22 mouse cellular contexts compared by ENCODE assay signal in genomic region chr9:30625635-30626034, GRCm38 (mm10).
DNase-seq lines count a peak whose midpoint lies in the region; ATAC-seq and TF ChIP-seq lines count a peak whose summit lies in the region.
"Had no signal": no experiment of that assay in that cellular context is flagged by ENCODE, and none has a peak within 500 bp of the region (broad histone marks: within the 10 kb centered on the region; RNA-seq: fewer than 3 reads in every experiment).

No protein-coding gene starts in this region.

- H3K9me3 ChIP-seq in limb, embryonic 12.5 days = no peaks in the 10 kb centered on the region
- no peaks in the 10 kb centered on the region for H3K9me3 ChIP-seq in limb, embryonic 10.5 days (replicated peaks)
- H3K9me3 ChIP-seq in limb, embryonic 14.5 days (ENCODE audit: control insufficient read depth, low read length) = no peaks in the 10 kb centered on the region
- no peaks in the 10 kb centered on the region for H3K9me3 ChIP-seq in stomach, postnatal 0 days (ENCODE audit: control insufficient read depth, low read length)
- H3K9me3 ChIP-seq in forebrain, embryonic 12.5 days = no peaks in the 10 kb centered on the region
- no peaks in the 10 kb centered on the region for H3K9me3 ChIP-seq in midbrain, embryonic 14.5 days (ENCODE audit: control insufficient read depth, low read length)
- H3K9me3 ChIP-seq: embryonic facial prominence, embryonic 13.5 days; embryonic facial prominence, embryonic 15.5 days had no signal

- H3K4me3 ChIP-seq in limb, embryonic 12.5 days (replicated peaks) = no peak overlapping the region
- H3K4me3 ChIP-seq in limb, embryonic 10.5 days = no peak overlapping the region
- no peak overlapping the region for H3K4me3 ChIP-seq in limb, embryonic 14.5 days (replicated peaks; ENCODE audit: low read length)
- H3K4me3 ChIP-seq in stomach, postnatal 0 days (ENCODE audit: low read depth, low read length) = no peak overlapping the region
- H3K4me3 ChIP-seq in forebrain, embryonic 12.5 days (replicated peaks) = no peak overlapping the region
- no peak overlapping the region for H3K4me3 ChIP-seq in midbrain, embryonic 14.5 days (replicated peaks; ENCODE audit: low read depth, low read length)
- H3K4me3 ChIP-seq: embryonic facial prominence, embryonic 13.5 days; embryonic facial prominence, embryonic 15.5 days; erythroblast, embryonic 14.5 days had no signal

- H3K9ac ChIP-seq in limb, embryonic 12.5 days (replicated peaks) = no peak overlapping the region
- H3K9ac ChIP-seq in limb, embryonic 14.5 days (ENCODE audit: low read depth, low read length, severe bottlenecking) = no peak overlapping the region
- H3K9ac ChIP-seq in stomach, postnatal 0 days (ENCODE audit: low read length) = no peak overlapping the region
- H3K9ac ChIP-seq in forebrain, embryonic 12.5 days = no peak overlapping the region
- no peak overlapping the region for H3K9ac ChIP-seq in midbrain, embryonic 14.5 days (replicated peaks; ENCODE audit: low read length)
- H3K9ac ChIP-seq: embryonic facial prominence, embryonic 13.5 days; embryonic facial prominence, embryonic 15.5 days had no signal

- TF ChIP-seq EP300 in stomach, postnatal 0 days (optimal IDR thresholded peaks at IDR 0.05) = no peak

- TF ChIP-seq POLR2A in limb, embryonic 14.5 days (IDR thresholded peaks at IDR 0.05; ENCODE audit: borderline replicate concordance, extremely low read depth, insufficient read depth, insufficient read length) = no peak

- intact Hi-C loops in left cerebral cortex, postnatal 4 days (cut with DNase I) = no loop called here

- H3K36me3 ChIP-seq in limb, embryonic 12.5 days = no peaks in the 10 kb centered on the region
- no peaks in the 10 kb centered on the region for H3K36me3 ChIP-seq in limb, embryonic 10.5 days
- H3K36me3 ChIP-seq in limb, embryonic 14.5 days (ENCODE audit: control insufficient read depth, insufficient read depth, low read length) = no peaks in the 10 kb centered on the region
- H3K36me3 ChIP-seq in stomach, postnatal 0 days (ENCODE audit: control insufficient read depth, insufficient read depth, low read length) = no peaks in the 10 kb centered on the region
- no peaks in the 10 kb centered on the region for H3K36me3 ChIP-seq in forebrain, embryonic 12.5 days (replicated peaks)
- H3K36me3 ChIP-seq in midbrain, embryonic 14.5 days (ENCODE audit: control insufficient read depth, insufficient read depth, low read length) = no peaks in the 10 kb centered on the region
- H3K36me3 ChIP-seq: embryonic facial prominence, embryonic 13.5 days; embryonic facial prominence, embryonic 15.5 days had no signal

- ATAC-seq in limb, embryonic 12.5 days (ENCODE audit: insufficient number of reproducible peaks, insufficient read depth, low FRiP score, low TSS enrichment, low read depth) = no peak
- no peak for ATAC-seq in limb, embryonic 14.5 days (ENCODE audit: low FRiP score, low read depth)
- ATAC-seq in stomach, postnatal 0 days (ENCODE audit: low FRiP score, low TSS enrichment) = peak; percentile 70
- ATAC-seq in forebrain, embryonic 12.5 days (ENCODE audit: low FRiP score) = no peak
- ATAC-seq in midbrain, embryonic 14.5 days (ENCODE audit: low FRiP score, low TSS enrichment) = no peak
- ATAC-seq: forebrain, embryonic 14.5 days; forebrain, embryonic 16.5 days had no signal

- peaks cover 18% of the 10 kb centered on the region for H3K4me1 ChIP-seq in limb, embryonic 12.5 days (replicated peaks)
- no peaks in the 10 kb centered on the region for H3K4me1 ChIP-seq in limb, embryonic 10.5 days
- H3K4me1 ChIP-seq in limb, embryonic 14.5 days (ENCODE audit: control insufficient read depth, insufficient read depth, low read length) = peaks cover 33% of the 10 kb centered on the region
- no peaks in the 10 kb centered on the region for H3K4me1 ChIP-seq in stomach, postnatal 0 days (replicated peaks; ENCODE audit: control insufficient read depth, insufficient read depth)
- no peaks in the 10 kb centered on the region for H3K4me1 ChIP-seq in forebrain, embryonic 12.5 days
- H3K4me1 ChIP-seq in midbrain, embryonic 14.5 days (ENCODE audit: control insufficient read depth, insufficient read depth, low read length) = no peaks in the 10 kb centered on the region
- H3K4me1 ChIP-seq: embryonic facial prominence, embryonic 13.5 days; embryonic facial prominence, embryonic 15.5 days had no signal

- WGBS in limb, embryonic 12.5 days = 89% methylated on average over 8 of the region's 8 CpGs
- WGBS in limb, embryonic 10.5 days = 94% methylated on average over 8 of the region's 8 CpGs
- WGBS in limb, embryonic 14.5 days = 87% methylated on average over 8 of the region's 8 CpGs
- 65% methylated on average over 8 of the region's 8 CpGs for WGBS in stomach, postnatal 0 days
- WGBS in forebrain, embryonic 12.5 days = 93% methylated on average over 8 of the region's 8 CpGs
- WGBS in midbrain, embryonic 14.5 days = 96% methylated on average over 8 of the region's 8 CpGs

- peak overlapping the region; percentile 62 for H3K27ac ChIP-seq in limb, embryonic 12.5 days
- H3K27ac ChIP-seq in limb, embryonic 10.5 days = no peak overlapping the region
- H3K27ac ChIP-seq in limb, embryonic 14.5 days (replicated peaks; ENCODE audit: low read depth, low read length) = peak overlapping the region; percentile 59; the same call in 1 of the 2 replicates
- H3K27ac ChIP-seq in stomach, postnatal 0 days (replicated peaks) = no peak overlapping the region
- no peak overlapping the region for H3K27ac ChIP-seq in forebrain, embryonic 12.5 days
- H3K27ac ChIP-seq in midbrain, embryonic 14.5 days (replicated peaks; ENCODE audit: low read depth, low read length) = no peak overlapping the region
- H3K27ac ChIP-seq: embryonic facial prominence, embryonic 13.5 days; embryonic facial prominence, embryonic 15.5 days had no signal

- H3K27me3 ChIP-seq in limb, embryonic 12.5 days = no peaks in the 10 kb centered on the region
- no peaks in the 10 kb centered on the region for H3K27me3 ChIP-seq in limb, embryonic 10.5 days (ENCODE audit: low read depth, poor library complexity, severe bottlenecking)
- H3K27me3 ChIP-seq in limb, embryonic 14.5 days (ENCODE audit: control insufficient read depth, insufficient read depth, low read length) = no peaks in the 10 kb centered on the region
- H3K27me3 ChIP-seq in stomach, postnatal 0 days (ENCODE audit: control insufficient read depth, insufficient read depth, low read length) = no peaks in the 10 kb centered on the region
- no peaks in the 10 kb centered on the region for H3K27me3 ChIP-seq in forebrain, embryonic 12.5 days
- H3K27me3 ChIP-seq in midbrain, embryonic 14.5 days (ENCODE audit: control insufficient read depth, insufficient read depth, low read length) = no peaks in the 10 kb centered on the region
- H3K27me3 ChIP-seq: embryonic facial prominence, embryonic 13.5 days; embryonic facial prominence, embryonic 15.5 days had no signal

- TF ChIP-seq CTCF in stomach, postnatal 0 days (IDR thresholded peaks at IDR 0.05; ENCODE audit: low read depth) = no peak

- no peak overlapping the region for H3K4me2 ChIP-seq in limb, embryonic 12.5 days
- H3K4me2 ChIP-seq in limb, embryonic 14.5 days (replicated peaks; ENCODE audit: low read depth, low read length, severe bottlenecking) = no peak overlapping the region
- H3K4me2 ChIP-seq in stomach, postnatal 0 days (replicated peaks; ENCODE audit: low read depth) = no peak overlapping the region
- no peak overlapping the region for H3K4me2 ChIP-seq in forebrain, embryonic 12.5 days
- no peak overlapping the region for H3K4me2 ChIP-seq in midbrain, embryonic 14.5 days (ENCODE audit: low read length)
- H3K4me2 ChIP-seq: embryonic facial prominence, embryonic 13.5 days; embryonic facial prominence, embryonic 15.5 days had no signal

- DNase-seq in limb, embryonic 10.5 days (ENCODE audit: low spot score) = no peak
- DNase-seq in gonadal fat pad, adult 2 months (ENCODE audit: low read depth) = peak; percentile 64
- DNase-seq in limb, embryonic 14.5 days (ENCODE audit: low spot score) = no peak
- no peak for DNase-seq in stomach, postnatal 0 days (ENCODE audit: low spot score)
- no peak for DNase-seq in midbrain, embryonic 14.5 days
- DNase-seq in left cerebral cortex, postnatal 4 days = no peak
- DNase-seq: adrenal gland, adult 2 months; adrenal gland, postnatal 10 days; adrenal gland, postnatal 25 days; cerebellum, adult 11 months; cerebellum, adult 18-20 months; cerebellum, adult 8-10 months; cerebellum, adult 9-11 months; cerebellum, postnatal 36 days; embryo, embryonic 11 days had no signal

Comparison
In these comparisons a context has a peak if more than half of its experiments do, and no peak if none do; other contexts are left out.
1. H3K27ac ChIP-seq: peak in limb, embryonic 12.5 days (single experiment) and limb, embryonic 14.5 days (single experiment); none in limb, embryonic 10.5 days (single experiment), stomach, postnatal 0 days (single experiment), forebrain, embryonic 12.5 days (single experiment) and midbrain, embryonic 14.5 days (single experiment).